Mouse (Mus musculus): ENCODE results near the gene Pipox.

The Pipox gene

DNA sequence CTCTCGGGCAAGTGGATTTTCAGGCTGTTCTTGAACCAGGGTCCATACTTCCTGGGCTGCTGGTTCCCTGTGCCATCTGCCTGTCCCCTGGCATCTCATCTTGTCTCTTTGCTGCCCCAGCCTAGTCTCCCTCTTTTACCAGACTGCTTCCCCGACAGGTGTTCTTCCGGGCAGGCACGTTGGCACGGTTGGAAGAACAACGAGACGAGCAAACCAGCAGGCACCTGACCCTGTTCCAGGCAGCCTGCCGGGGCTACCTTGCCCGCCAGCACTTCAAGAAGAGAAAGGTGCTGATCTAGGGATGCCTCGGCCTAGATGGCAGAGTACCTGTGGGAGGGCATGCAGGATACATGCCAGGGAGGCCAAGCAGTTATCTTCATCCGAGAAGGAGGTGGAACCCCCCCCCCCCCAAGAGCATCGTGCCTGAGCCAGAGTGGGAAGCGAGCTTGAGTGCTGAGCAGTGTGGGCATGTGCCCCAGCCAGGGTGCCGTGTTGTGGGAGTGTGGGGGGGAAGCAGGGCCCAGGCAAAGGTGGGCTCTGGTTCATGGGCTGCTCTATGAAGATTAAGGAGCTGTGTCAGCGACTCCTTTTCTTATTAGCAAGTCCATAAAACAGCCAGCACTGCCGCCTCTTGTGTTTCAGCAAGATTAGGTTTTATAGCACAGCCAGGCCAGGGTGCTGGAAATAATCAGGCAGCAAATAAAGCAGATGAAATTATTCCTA lies 53.2 kb downstream of the Pipox start:
- no peak for DNase-seq

DNA sequence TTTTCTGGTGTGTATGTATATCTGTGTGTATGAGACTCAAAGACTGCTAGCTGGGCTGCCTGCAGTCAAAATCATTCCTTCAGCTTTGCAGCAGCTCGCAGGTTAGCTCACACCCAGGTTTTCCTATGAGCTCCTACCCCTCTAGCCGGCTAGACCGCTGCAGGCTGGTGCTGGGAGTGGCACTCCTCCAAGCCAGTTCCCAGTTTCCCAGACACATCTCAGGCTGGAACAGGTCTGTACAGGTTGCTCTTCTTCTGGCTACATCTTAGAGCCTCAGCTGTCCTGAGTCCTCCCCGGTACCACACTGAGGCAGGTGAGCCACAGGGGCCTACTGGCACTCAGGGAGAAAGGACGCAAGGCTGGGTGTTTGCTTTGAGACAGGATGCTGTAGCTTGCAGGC lies 56.0 kb downstream of the Pipox start:
- no peak for DNase-seq

GRCm38 (mm10) chr11:77836751-77837150 lies 57.1 kb downstream of the Pipox start:
- DNase-seq, result no peak

DNA sequence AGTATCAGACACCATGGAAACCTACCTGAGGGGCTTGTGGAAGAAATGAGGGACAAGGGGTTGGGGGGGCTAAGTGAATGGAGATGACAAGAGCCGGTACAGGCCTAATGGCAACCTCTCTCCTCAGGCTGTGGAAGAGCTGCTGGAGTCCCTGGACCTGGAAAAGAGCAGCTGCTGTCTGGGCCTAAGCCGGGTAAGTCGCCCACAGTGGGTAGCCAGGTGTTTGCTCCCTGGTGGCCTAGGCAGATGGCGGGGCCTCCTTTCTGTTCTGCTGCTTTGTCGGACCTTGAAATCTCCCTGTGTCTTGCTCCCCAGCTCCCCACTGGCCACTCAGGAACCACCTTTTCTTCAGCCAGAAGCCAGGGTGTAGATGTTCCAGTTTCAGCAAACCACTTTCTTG lies 57.6 kb downstream of the Pipox start:
- no peak for DNase-seq

DNA sequence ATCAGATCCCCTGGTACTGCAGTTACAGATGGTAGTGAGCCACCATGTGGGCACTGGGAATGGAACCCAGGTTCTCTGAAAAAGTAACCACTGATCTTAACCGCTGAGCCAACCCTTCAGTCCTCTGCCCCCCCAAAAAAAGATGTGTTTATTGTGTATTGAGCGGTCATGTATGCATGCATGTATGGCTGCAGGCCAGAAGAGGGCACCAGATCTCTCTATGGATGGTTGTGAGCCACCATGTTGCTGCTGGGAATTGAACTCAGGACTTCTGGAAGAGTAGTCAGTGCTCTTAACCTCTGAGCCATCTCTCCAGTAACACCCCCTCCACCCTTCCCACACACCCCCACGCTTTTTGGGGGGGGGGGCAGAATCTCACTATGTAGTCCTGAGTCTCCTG lies 58.8 kb downstream of the Pipox start:
- peak; percentile 24 for DNase-seq

DNA sequence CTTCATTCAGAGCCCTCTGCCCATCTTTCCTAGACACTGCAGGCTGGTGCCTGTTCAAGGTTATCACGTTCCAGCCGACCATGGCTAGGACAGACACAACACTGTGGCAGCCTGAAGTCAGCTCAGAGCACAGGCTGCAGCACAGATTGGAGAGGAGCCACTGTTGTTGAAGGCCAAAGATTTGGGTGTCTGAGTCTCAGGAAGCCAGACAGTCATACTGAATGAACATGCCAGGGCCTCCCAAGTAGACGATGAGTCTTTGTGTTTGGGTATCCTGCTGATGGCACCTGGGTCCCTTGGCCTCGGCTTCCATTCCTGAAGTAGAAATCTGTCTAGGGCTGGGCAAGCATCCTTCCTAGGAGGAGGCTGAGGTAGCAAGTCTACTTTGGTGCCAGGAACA lies 61.4 kb downstream of the Pipox start:
- no peak for DNase-seq

DNA sequence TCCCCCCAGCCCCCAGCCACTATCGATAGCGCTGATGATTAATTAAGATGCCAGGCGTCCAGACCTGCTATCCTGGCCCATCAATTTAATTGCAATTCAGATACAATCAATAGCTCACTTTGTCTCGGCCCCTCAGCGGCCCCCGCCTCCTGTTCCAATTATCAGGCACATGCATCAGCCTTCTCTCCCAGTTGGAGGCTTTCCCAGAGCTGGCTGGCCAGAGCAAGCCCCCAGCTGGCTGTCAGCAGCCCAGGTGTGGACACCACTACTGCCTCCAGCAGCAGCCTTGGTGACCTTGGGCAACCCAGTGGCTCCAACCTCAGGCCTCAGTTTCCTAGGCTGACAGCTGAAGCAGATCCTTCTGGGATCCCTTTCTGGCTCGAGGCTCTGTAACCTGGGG lies 63.0 kb downstream of the Pipox start:
- DNase-seq, result no peak

Measured in thymus, postnatal 14 days (tissue).